Mouse (Mus musculus) adrenal gland, postnatal 25 days (tissue): ENCODE measurements around the gene Usb1. TPM values are rescaled to one million over a fixed set of nuclear protein-coding genes. Genes with fewer than 3 reads are reported as not detected.

Experiments
- DNase-seq: peaks from one replicate; pipeline ENCODE4 v3.0.0; 2021; ENCODE audit warnings: mixed read lengths
- total RNA-seq: library from RNA; stranded (reverse); gene quantifications from 2 replicates; pipeline ENCODE4 v1.2.3, GENCODE M21; 2021

Gene Usb1
- total RNA-seq, 1 experiment from 2014 or later = 23.0 TPM

DNA sequence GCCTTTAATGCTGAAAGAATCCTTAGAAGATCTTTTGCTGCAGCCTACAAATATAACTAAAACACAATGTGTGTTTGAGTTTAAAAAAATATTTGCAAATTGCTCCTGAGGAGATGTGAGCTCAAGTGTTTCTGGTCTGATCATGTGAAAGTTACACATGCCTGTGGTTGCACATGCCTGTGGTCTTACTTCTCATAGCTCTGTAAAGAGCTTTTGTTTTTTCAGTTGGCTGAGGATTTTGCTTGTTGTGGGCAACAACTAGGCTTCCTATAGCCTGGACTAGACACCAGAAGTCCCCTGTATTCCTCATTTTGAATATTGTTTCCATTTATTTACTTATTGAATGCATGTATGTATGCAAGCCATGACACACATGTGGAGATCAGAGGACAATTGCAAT is 4.3 kb downstream of the Usb1 start:
- DNase-seq = no peak

DNA sequence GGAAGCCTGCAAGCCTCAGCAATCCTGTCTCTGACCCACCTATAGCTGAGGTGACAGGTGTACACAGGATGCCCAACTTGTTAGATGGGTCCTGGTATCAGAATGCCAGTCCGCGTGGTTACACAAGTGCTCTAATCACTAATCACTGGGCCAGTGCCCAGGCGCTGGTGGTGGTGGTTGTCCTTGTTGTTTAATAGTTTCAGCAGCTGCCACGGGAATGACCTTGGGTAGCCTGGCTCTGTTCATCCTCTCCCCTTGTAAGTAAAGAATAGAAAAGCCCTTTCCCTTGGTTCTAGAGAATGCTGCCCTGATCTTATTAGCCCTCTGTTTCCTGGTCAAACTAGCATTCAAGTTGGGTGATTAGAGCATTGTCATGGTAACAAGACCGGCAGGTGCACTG is 9.6 kb downstream of the Usb1 start:
- peak; percentile 63 for DNase-seq

DNA sequence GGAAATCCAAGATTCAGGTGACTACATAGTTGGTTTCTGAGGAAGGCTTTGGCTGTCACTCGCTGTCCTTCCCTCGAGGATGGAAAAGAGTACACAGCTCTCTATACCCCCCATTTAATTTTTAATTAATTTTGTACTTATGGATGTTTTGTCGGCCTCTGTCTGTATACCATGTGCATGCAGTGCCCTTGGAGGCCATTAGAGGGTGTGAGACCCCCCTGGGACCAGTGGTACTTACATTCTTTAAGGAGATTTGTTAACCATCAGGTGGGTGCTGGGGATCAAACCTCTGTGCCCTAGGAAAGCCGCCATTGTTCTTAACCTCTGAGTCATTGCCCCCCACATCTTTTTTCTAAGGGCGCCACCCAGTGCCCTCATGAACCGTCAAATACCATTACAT is 12.6 kb downstream of the Usb1 start:
- no peak for DNase-seq

DNA sequence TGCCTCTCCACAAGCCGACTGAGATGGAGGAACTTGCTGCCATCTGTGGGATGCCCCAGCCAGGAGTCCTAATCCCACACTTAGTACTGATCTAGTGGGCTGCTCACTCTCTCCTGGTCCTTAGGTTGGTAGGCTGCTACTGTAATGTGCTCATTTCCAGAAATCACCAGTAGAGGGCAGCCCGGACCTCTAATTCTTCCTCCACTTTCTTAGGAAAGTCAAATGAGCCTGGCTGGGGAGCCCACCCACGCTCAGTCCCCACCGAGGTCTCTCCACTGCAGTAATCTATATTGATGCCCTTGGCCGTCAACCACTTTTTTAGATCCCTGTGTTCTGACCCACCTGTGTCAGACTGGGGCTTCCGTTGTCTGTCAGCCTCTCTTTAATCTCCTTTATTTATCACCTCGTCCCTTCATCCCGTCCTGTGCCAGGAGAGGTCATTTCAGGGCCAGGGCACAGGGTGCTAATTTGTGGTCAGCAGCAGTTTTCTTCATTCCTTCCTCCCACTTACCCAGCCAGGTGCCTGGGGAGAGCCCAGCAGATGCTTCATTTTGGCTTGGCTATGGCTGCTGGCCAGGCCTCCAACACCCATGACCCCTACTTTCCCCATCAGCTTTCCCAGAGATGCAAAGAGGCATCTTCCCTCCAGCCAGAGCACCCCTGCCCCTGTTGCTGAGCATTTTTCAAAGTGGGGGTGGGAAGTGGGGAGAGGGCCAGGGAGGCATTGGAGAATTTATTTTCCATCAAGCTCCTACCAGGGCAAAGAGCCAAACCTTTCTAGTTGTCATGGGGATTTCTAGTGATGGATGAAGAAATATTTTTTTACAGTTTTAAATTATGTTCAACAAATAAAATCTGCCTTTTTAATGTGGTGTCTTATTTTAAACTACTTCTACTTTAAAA is 14.8 kb downstream of the Usb1 start:
- DNase-seq = peak; percentile 58

DNA sequence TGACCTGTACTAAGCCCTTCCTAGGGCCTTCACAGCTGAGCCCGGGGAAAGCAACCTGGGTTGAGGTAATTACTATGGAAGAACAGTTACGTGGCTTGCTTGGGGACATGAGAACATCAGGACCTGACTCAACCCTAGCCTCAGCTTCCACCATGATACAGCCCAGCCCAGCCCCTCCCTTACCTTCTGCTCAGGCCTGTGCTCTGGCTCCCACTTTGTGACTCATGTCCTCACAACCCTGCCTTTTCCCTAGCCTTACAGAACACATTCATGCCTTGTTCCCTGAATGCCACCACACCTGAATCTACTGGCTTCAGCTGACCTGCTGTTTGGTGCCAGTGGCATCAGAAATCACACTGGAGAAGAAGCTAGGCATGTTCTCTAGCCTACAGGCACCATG is 16.3 kb downstream of the Usb1 start:
- DNase-seq = no peak

DNA sequence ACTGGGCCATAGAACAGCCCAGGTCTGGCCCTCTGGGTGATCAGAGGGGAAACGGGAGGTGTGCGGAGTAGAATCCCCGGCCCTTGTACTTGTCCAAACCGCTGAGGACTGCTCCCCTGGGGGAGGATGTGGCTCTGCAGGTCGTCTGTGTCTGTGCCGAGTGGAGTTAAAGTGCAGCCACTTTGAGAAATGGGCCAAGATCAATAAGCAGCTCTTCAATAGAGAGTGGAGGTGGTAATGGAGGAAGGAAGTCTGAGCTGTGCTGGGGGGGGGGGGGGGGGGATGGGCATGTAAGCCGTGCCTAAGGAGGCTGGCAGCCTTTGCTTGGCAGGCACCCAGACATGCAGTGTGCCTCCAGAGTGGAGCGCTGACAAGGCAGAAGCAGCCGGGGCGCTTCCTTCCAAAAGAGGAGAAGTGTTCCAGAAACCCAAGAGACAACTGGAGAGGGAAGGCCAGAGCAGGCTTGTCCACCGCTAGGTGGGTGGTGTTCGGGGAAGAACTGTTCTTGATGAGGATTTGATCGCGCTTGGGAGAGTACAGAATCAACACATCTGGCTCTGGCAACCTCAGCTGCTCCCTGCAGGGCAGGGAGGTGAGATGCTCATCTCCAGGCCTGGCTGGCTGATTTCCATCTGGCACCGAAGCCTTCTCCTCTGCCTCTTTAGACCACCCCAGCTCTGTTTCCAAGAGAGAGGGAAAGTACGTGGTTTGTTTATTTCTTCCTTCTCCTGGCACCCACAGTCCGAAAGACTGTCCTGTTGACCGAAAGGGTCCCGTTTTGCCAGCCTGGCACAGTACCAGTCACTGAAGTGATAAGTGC is 16.9 kb downstream of the Usb1 start:
- DNase-seq = peak; percentile 72

DNA sequence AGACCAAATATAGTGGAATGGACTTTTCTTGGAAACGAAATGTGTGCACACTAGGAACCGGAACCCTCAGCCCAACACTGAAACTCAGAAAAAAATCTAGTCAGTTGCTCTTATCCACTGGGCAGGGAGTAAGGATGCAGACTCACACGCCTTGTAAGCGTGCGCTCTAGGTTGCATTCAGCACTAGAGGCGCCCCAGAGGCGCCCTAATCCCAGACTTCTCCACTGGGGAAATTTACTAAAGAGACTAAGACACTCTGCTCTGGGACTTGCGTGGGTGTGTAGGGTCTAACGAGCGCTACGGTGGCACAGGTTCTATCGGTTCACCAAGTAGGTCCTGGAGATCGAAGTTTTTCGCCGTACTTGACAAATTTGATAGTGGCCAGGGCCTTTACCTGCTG is 19.4 kb downstream of the Usb1 start:
- DNase-seq = no peak

DNA sequence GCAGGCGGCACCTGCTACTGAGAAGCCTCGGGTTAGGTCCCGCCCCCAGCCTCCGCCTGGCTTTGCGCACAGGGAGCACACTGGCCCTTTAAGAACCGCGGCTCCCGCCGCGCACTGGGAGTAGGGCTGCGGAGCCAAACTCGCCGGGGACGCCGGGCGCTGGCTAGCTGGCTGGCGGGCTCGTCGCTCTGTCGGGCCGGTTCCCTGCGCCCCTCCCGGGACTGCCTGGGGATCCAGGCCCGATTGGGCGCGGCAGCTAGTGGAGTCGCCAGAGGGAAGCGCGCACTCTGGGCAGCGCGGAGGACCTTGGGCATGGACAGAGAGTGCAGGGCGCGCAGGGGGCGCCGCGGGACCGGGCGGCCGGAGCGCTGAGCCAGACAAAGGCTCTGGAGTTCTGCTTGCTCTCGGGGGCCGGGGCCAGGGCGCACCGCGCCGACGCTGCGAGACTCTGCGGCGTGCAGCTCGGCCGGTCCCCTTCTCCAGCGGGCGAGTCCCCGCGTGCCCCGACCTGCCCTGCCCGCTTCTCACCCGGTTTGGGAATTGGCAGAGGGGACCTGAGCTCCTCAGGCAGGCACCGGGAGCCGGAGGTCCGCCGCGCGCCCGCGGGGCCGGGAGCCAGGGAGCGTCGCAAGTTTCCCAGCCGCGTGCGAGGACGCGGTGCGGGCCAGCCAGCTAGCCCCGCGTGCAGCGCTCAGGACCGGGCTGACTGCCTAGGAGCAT is 20.2 kb downstream of the Usb1 start, which contains the start of gene Mmp15:
TSS of gene Mmp15 (plus strand) at position 118 of the 720 bp plus-strand sequence.
- peak; percentile 81 for DNase-seq

DNA sequence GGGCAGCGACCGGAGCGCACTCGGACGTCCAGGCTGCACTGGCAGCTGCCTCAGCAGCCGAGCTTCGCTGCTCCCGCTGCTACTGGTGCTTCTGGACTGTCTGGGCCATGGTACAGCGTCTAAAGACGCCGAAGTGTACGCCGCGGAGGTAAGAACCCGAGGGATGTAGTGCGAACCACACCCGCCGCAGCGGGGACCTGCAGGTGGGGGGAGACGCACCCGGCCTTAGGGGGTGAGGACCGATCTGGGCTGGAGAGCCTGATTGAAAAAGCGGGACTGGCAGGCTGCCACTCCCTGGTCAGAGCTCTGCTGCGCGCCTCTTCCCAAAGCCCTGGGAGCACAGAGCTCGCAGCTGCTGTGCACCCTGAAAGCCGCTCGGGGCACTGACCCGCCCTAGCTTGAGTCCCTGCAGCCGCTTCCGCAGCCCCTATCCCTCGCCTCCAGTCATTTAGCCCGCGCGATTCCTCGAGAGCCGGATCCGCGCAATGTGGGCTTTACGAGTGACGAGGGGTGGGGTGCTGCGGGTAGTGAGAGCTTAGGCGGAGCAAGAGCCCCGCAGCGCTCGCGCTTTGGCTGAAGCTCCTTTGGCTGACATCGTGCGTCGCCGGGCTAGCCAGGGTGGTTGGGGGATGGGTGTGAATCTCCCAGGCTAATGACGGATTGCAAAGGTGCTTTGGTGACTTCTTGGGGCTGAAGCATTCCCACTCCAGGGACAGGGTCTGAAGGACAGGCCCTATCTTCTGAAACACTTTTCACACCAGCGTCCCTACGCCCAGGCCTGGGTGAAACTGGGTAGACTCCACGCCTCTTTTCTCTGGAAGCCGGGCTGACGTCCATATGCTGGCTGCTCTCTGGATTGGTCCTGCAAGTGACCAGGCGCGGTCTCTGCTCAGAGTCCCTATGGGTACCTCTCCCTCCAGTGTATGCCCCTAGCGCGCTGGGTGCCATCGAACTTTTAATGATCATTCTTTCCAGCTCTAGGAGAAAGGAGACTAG is 21.1 kb downstream of the Usb1 start:
- peak; percentile 60 for DNase-seq

DNA sequence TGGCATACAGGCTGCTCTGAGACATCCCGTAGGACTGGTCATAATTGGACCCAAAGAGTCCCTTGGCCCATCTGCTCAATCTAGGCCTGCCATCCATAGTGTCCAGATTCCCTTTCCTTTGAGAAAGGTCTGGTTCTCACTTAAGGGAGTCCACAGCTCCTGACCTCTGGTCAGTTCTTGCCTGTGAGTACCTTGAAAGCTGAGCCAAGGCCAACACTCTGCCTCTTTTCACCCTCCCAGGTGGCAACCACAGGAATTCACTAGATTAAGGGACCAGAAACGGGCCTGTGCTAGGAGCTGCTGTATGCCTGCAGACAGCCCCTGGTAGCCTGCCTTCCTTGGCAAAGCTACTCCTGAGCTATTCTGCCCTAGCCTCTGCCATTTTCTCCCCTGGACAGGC is 22.5 kb downstream of the Usb1 start:
- DNase-seq = no peak

DNA sequence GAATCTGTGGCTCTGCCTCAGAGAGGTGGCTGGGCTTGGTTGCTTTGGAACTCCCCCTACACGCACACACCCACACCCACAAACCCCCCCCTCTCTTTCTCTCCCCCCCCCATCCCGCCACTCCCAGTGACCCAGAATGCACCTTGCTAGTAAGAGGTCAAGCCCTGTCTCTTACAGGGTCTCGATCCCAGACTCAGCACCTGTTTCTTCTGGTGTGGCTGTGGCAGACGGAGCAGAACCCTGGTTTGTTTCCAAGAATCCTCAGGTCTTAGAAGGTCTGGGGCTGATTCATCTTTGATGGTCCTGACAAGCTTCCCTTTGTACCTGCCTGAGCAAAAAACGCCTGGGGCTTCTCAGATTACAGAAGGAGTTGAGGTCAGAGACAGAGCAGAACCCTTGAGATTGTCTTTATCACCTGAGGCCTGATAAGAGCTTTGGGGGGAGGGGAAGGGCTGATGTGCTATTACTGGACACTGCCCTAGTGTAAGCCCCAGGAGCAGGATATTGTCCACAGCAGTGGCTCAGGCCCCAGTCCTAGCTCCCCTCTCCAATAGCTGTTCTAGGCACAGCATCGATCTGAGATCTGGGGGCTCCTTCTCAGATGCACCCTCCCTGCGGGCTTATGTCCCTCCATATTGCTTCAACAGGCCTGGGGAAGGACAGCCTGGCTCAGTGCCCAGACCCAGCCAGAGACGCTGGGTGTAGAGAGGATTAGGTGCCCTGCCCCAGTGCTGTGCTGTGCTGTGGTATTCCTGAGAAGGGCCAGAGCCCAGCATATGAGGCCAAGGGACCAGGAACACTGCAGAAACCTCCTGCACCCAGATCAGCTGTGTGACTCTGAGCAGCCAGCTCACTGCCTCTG is 26.7 kb downstream of the Usb1 start:
- peak; percentile 45 for DNase-seq

DNA sequence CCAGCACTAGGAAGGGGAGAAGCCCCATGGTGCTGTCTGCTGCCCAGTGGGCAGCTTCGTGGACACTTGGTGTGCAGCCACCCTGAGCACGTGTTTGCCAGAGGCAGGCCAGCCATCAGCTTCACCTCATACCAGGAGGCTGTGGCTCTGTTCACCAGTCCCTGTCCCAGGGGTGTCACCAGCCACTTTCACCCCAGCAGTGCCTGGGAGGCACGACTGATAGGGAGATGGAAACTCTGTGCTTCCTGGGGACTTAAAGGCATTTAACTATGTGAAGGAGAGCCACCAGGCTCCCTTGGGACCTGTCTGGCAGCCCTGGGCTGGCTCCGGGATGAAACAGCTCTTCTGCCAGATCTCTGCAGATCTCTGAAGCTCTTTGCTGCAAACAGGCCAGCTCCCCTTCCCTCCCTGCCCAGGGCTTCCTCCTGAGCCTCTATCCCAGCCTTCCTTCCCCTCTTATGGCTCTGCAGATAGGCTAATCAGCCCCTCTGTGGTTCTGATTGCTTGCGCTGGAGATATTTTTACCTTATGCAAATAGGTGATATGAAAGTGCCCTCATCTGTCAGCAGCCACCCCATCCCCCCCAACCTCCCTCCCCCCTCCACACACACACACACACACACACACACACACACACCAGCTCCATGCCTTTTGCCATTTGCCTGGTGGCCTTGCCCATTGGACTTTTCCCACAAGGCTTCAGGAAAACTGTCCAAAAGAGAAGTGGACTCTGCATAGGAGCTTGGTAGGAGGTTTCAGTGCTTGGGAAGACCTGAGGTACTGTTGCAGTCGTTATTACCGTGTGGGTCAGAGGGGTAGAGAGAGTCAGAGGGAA is 28.3 kb downstream of the Usb1 start:
- DNase-seq = no peak

DNA sequence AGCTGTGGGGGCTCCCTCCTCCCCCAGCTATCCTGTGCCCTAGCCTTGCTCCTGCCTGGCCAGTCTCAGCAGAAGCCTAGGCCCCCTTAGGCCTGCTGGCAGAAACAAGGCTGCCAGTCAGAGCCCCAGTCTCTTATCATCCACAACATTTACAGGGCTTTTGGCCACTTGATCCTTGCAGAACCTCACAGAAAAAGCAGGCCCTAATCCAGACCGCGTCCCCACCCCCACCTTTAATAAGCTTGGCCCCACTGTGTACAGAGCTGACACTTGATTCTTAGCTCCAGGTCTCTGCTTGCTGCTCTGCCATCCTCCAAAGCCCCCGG is 28.9 kb downstream of the Usb1 start:
- no peak for DNase-seq

DNA sequence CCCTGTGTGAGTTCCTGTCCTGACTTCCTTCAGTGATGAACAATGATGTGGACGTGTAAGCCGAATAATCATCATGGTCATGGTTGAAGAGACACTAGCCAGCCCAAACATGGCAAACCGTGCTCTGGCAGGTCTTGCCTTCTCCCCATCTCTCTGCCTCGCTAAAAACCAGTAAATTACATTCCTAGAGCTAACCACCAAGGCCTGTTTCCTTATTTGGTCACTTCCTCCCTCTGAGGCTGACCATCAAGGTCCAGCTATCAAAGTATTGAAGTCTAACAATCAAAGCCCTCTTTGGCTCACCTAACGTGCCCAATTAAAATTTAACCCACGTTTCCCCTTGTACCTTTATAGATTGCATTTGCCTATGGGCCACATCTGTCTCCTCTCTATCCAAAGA is 30.2 kb downstream of the Usb1 start:
- no peak for DNase-seq

DNA sequence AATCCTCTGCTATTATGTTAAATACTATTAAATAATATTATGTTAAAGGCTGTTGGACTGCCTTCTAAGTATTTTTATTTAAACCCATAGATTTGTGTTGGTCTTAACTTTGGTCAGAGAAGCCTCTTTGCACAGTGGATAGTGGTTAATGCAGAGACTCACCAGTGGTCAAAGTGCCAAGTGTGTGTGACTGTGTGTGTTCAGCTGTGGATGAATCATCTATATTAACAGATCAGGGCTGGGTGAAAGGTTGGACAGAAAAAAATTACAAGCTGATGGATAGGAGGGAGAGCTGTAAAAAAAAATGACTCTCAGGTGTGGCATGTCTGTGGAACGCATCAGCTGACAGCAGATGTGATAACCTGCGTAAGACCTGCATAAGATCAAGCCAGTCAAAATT is 31.8 kb downstream of the Usb1 start:
- no peak for DNase-seq

DNA sequence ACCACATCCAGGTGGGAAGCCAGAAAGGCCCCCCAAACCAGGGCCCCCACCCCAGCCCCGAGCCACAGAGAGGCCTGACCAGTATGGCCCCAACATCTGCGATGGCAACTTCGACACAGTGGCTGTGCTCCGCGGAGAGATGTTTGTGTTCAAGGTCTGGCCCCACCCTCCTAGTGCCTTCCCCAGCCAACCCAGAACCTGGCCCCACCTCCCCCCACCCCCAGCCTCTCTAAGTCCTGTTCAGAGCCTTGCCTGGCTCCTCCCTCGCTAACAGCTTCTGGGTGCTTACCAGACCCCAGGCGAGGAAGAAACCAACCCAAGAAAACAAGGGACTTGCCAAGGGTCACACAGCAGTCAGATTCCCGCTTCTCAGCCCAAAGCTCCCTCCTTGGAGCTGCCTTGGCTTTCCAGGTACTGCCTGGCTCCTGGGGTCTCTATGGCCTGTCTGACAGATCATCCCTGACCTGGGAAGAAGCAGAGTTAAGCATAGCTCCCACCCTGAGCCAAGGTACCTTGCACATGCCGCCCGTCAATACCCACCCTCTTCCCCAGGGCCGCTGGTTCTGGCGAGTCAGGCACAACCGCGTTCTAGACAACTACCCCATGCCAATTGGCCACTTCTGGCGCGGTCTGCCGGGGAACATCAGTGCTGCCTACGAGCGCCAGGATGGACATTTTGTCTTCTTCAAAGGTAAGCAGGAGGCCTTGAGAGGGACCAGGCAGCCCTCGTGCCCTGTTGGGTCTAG is 37.7 kb downstream of the Usb1 start:
- no peak for DNase-seq

DNA sequence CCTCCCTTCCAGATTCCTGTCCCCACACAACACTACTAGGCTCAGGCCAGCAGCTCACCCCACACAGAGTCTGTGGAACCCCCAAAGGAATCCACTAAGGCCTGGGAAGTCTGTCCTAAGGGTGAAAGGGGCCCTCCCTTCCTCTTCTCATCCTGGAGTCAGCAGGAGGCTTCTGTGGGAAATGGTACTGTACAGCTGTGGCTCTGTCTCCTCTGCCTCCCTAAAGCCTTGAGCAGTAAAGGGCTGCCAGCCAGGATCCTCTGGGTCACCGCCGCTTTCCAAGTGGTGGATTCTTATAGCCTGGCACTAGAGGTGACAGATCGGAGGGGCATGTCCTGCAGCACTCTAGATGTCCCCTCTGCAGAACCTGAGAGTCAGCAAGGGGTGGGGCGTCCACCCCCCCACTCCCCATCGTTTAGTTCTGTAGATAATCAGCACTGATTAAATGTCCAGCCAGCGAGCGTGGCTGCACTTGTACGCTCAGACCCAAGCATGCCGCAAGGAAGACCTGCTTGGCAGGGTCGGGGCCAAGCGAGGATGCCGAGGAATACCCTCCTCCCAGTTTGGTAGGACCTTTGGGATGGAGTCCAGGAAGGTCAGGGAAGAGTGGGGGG is 41.4 kb downstream of the Usb1 start:
- DNase-seq = no peak

DNA sequence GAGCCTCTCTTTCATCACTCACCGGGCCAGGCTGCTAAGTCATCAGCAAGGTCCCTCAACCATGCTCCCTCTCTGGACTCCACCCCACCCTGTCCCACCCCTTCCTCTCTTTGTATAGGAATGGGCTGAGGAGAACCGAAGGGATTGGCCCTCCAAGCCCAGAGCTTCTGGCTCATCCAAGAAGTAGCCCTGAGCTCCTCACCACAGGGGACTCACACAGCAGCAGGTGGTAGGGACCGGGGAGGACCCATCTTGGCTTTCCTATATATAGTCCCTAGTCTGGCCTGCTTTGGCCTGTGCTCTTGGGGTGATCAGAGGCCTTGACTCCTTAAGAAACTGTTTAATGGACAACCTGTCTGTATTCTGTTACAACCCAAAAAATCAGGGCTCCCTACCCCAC is 42.3 kb downstream of the Usb1 start:
- DNase-seq = no peak
